Mouse (Mus musculus) heart, embryonic 16.5 days (tissue): ENCODE measurements around the gene Rps18. TPM values are rescaled to one million over a fixed set of nuclear protein-coding genes. Genes with fewer than 3 reads are reported as not detected.
A peak's percentile ranks its signal among the peaks of the same experiment; 100 is the strongest.

Experiments
- ATAC-seq: fragments of 200-750 bp; cut with Nextera tagmentation; replicated peaks from 2 replicates; pipeline ENCODE4 v1.8.0; 2017; ENCODE audit warnings: moderate number of reproducible peaks; ENCODE audit not compliant: insufficient read depth, low FRiP score; ENCODE audit errors: extremely low read depth
- H3K27ac ChIP-seq: fragments of 300-500 bp; sonication (generic); 2 replicates; pipeline ENCODE4 v1.5.1; 2014; ENCODE audit warnings: mild to moderate bottlenecking, low read length, control low read depth, moderate library complexity
- H3K27me3 ChIP-seq: fragments of 300-500 bp; sonication (generic); 2 replicates; pipeline ENCODE4 v1.6.1; 2014; ENCODE audit warnings: low read length, mixed read lengths; ENCODE audit not compliant: control insufficient read depth, insufficient read depth
- H3K36me3 ChIP-seq: fragments of 300-500 bp; sonication (generic); 2 replicates; pipeline ENCODE4 v1.6.1; 2014; ENCODE audit not compliant: control insufficient read depth, insufficient read depth
- H3K4me1 ChIP-seq: fragments of 300-500 bp; sonication (generic); 2 replicates; pipeline ENCODE4 v1.6.1; 2014; ENCODE audit warnings: low read length, mixed read lengths; ENCODE audit not compliant: control insufficient read depth, insufficient read depth
- H3K4me2 ChIP-seq: fragments of 300-500 bp; sonication (generic); 2 replicates; pipeline ENCODE4 v1.6.1; 2014; ENCODE audit warnings: low read depth, mild to moderate bottlenecking, control low read depth, low read length
- H3K4me3 ChIP-seq: fragments of 300-500 bp; sonication (generic); 2 replicates; pipeline ENCODE4 v1.5.1; 2014; ENCODE audit warnings: mild to moderate bottlenecking, control low read depth, low read length
- H3K9ac ChIP-seq: fragments of 300-500 bp; sonication (generic); 2 replicates; pipeline ENCODE4 v1.6.1; 2014; ENCODE audit warnings: low read length, control low read depth
- H3K9me3 ChIP-seq: fragments of 300-500 bp; sonication (generic); replicated peaks from 2 replicates; pipeline ENCODE4 v1.6.1; 2016; ENCODE audit warnings: low read length; ENCODE audit not compliant: control insufficient read depth
- WGBS: fragments of 180-500 bp; shearing (Covaris S2); extraction: QIAGEN DNeasy Blood & Tissue Kit; methylation state at CpG from one replicate; pipeline ENCODE4 v1.1.7; 2014; 5-methylcytosine and 5-hydroxymethylcytosine counted together
- polyA plus RNA-seq: library from polyadenylated mRNA; unstranded; fragments of >200 nt; fragmentation: Nextera tagmentation; extraction: Ambion mirVana; gene quantifications from 2 replicates; pipeline ENCODE4 v1.2.1, GENCODE M21; 2015

Gene Rps18
- polyA plus RNA-seq, 1 experiment from 2014 or later = 901 TPM

GRCm38 (mm10) chr17:33972691-33973090 lies 16.9 kb upstream of the Rps18 start:
- no peak for ATAC-seq
- WGBS = 3% methylated on average over 1 of the region's 1 CpGs
- H3K9me3 ChIP-seq = peaks cover 8% of the 10 kb centered on the region

GRCm38 (mm10) chr17:33969394-33969793 lies 13.6 kb upstream of the Rps18 start:
- WGBS = 71% methylated on average over 4 of the region's 4 CpGs
- no peak for ATAC-seq
- Histone ChIP-seq H3K4me1 (no peaks in the 10 kb centered on the region), H3K4me3 (no peak overlapping the region), H3K9me3 (peaks cover 8% of the 10 kb centered on the region), H3K27me3 (0 out of 2 replicates have a peak, but pooled peaks cover 2% of the 10 kb centered on the region), H3K36me3 (no peaks in the 10 kb centered on the region), H3K4me2 (no peak overlapping the region), H3K9ac (no peak overlapping the region), H3K27ac (no peak overlapping the region)

More at GRCm38 (mm10) chr17:33972691-33973090, 16.9 kb upstream of the Rps18 start:
- no peak overlapping the region for H3K9ac ChIP-seq
- no peak overlapping the region for H3K27ac ChIP-seq
- no peaks in the 10 kb centered on the region for H3K4me1 ChIP-seq
- H3K36me3 ChIP-seq = no peaks in the 10 kb centered on the region
- peaks cover 14% of the 10 kb centered on the region for H3K27me3 ChIP-seq
- H3K4me3 ChIP-seq = no peak overlapping the region
- no peak overlapping the region for H3K4me2 ChIP-seq

GRCm38 (mm10) chr17:33968927-33969326 lies 13.1 kb upstream of the Rps18 start:
- ATAC-seq = no peak; the same call in 1 of the 2 replicates
- Histone ChIP-seq H3K4me1 (no peaks in the 10 kb centered on the region), H3K27ac (no peak overlapping the region), H3K9me3 (peaks cover 8% of the 10 kb centered on the region), H3K4me2 (no peak overlapping the region), H3K9ac (no peak overlapping the region), H3K36me3 (no peaks in the 10 kb centered on the region), H3K27me3 (no peaks in the 10 kb centered on the region), H3K4me3 (no peak overlapping the region)
- WGBS = 31% methylated on average over 5 of the region's 5 CpGs

GRCm38 (mm10) chr17:33968489-33968888 lies 12.7 kb upstream of the Rps18 start:
- no peak overlapping the region for H3K4me2 ChIP-seq
- H3K27me3 ChIP-seq = no peaks in the 10 kb centered on the region
- H3K9me3 ChIP-seq = peaks cover 8% of the 10 kb centered on the region
- H3K9ac ChIP-seq = no peak overlapping the region
- H3K4me3 ChIP-seq = no peak overlapping the region
- WGBS = 3% methylated on average over 9 of the region's 9 CpGs
- no peaks in the 10 kb centered on the region for H3K4me1 ChIP-seq
- no peak overlapping the region for H3K27ac ChIP-seq
- ATAC-seq = peak; percentile 70
- H3K36me3 ChIP-seq = no peaks in the 10 kb centered on the region

- Histone ChIP-seq H3K9ac (no peak overlapping the region), H3K4me2 (no peak overlapping the region), H3K9me3 (peaks cover 8% of the 10 kb centered on the region), H3K4me3 (no peak overlapping the region), H3K27me3 (no peaks in the 10 kb centered on the region), H3K4me1 (no peaks in the 10 kb centered on the region), H3K36me3 (peaks cover 12% of the 10 kb centered on the region; the same call in 1 of the 2 replicates), H3K27ac (no peak overlapping the region)
- WGBS = 85% methylated on average over 16 of the region's 16 CpGs
- ATAC-seq = no peak
These were observed 10.2 kb upstream of the Rps18 start for GRCm38 (mm10) chr17:33965846-33966550.

- no peak overlapping the region for H3K4me3 ChIP-seq
- peaks cover 15% of the 10 kb centered on the region; the same call in 1 of the 2 replicates for H3K36me3 ChIP-seq
- WGBS = 90% methylated on average over 17 of the region's 17 CpGs
- peaks cover 7% of the 10 kb centered on the region for H3K9me3 ChIP-seq
- H3K4me1 ChIP-seq = no peaks in the 10 kb centered on the region
- no peak overlapping the region for H3K9ac ChIP-seq
- no peak overlapping the region for H3K27ac ChIP-seq
- ATAC-seq = no peak
- no peaks in the 10 kb centered on the region for H3K27me3 ChIP-seq
- no peak overlapping the region for H3K4me2 ChIP-seq
These were observed 9.5 kb upstream of the Rps18 start for GRCm38 (mm10) chr17:33965082-33965845.

GRCm38 (mm10) chr17:33962876-33963275 lies 7.1 kb upstream of the Rps18 start:
- Histone ChIP-seq H3K4me2 (no peak overlapping the region), H3K36me3 (peaks cover 27% of the 10 kb centered on the region), H3K9me3 (no peaks in the 10 kb centered on the region), H3K9ac (no peak overlapping the region), H3K4me1 (no peaks in the 10 kb centered on the region), H3K27ac (no peak overlapping the region), H3K4me3 (no peak overlapping the region), H3K27me3 (no peaks in the 10 kb centered on the region)
- no peak for ATAC-seq
- 85% methylated on average over 7 of the region's 7 CpGs for WGBS

- no peak overlapping the region for H3K9ac ChIP-seq
- no peak for ATAC-seq
- H3K27ac ChIP-seq = no peak overlapping the region
- H3K4me3 ChIP-seq = no peak overlapping the region
- peaks cover 27% of the 10 kb centered on the region for H3K36me3 ChIP-seq
- 89% methylated on average over 15 of the region's 15 CpGs for WGBS
- H3K4me2 ChIP-seq = no peak overlapping the region
- H3K4me1 ChIP-seq = peaks cover 6% of the 10 kb centered on the region
- H3K9me3 ChIP-seq = no peaks in the 10 kb centered on the region
- no peaks in the 10 kb centered on the region for H3K27me3 ChIP-seq
These were observed 4.1 kb upstream of the Rps18 start for GRCm38 (mm10) chr17:33959948-33960347.

- Histone ChIP-seq H3K27ac (no peak overlapping the region), H3K4me2 (no peak overlapping the region), H3K9me3 (no peaks in the 10 kb centered on the region), H3K4me3 (no peak overlapping the region), H3K9ac (no peak overlapping the region), H3K36me3 (peaks cover 30% of the 10 kb centered on the region), H3K4me1 (peaks cover 12% of the 10 kb centered on the region), H3K27me3 (no peaks in the 10 kb centered on the region)
- no peak for ATAC-seq
- WGBS = 91% methylated on average over 13 of the region's 13 CpGs
These were observed 3.3 kb upstream of the Rps18 start for GRCm38 (mm10) chr17:33959135-33959534.
